Mouse (Mus musculus): ENCODE data around the gene Gm48551. TPM values are rescaled to one million over a fixed set of nuclear protein-coding genes. Genes with fewer than 3 reads are reported as not detected.
A peak's percentile ranks its signal among the peaks of the same experiment; 100 is the strongest.

The Gm48551 gene
- polyA plus RNA-seq, 1 experiment from 2014 or later: 2.9 TPM

- WGBS: 48% methylated on average over 2 of the region's 2 CpGs
- peaks cover 51% of the 10 kb centered on the region for H3K4me1 ChIP-seq (ENCODE audit: control insufficient read depth, insufficient read depth, low read length)
- H3K9ac ChIP-seq (ENCODE audit: low read depth, low read length): no peak overlapping the region
- ATAC-seq: no peak
- H3K27ac ChIP-seq (ENCODE audit: low read length): no peak overlapping the region
- H3K36me3 ChIP-seq (ENCODE audit: control insufficient read depth, insufficient read depth, low read length): no peaks in the 10 kb centered on the region
- H3K9me3 ChIP-seq (ENCODE audit: control insufficient read depth, low read length): no peaks in the 10 kb centered on the region
- no peak overlapping the region for H3K4me2 ChIP-seq (ENCODE audit: low read depth, low read length)
- peaks cover 10% of the 10 kb centered on the region; the same call in 1 of the 2 replicates for H3K27me3 ChIP-seq (replicated peaks; ENCODE audit: control insufficient read depth, insufficient read depth, low read length)
- H3K4me3 ChIP-seq (ENCODE audit: low read length): no peak overlapping the region
Measured at GRCm38 (mm10) chr10:81429092-81429491, 44.8 kb downstream of the Gm48551 start.

- WGBS: under 1% methylated on average over 20 of the region's 20 CpGs
Measured at GRCm38 (mm10) chr10:81429605-81430061, 45.4 kb downstream of the Gm48551 start.

GRCm38 (mm10) chr10:81430141-81430830 is 46.0 kb downstream of the Gm48551 start:
- Histone ChIP-seq H3K9me3 (ENCODE audit: control insufficient read depth, low read length) (no peaks in the 10 kb centered on the region), H3K4me3 (ENCODE audit: low read length) (peak overlapping the region; percentile 77), H3K4me2 (ENCODE audit: low read depth, low read length) (peak overlapping the region; percentile 93), H3K27ac (ENCODE audit: low read length) (peak overlapping the region; percentile 94), H3K4me1 (ENCODE audit: control insufficient read depth, insufficient read depth, low read length) (peaks cover 44% of the 10 kb centered on the region), H3K36me3 (ENCODE audit: control insufficient read depth, insufficient read depth, low read length) (no peaks in the 10 kb centered on the region), H3K9ac (ENCODE audit: low read depth, low read length) (peak overlapping the region; percentile 79), H3K27me3 (replicated peaks; ENCODE audit: control insufficient read depth, insufficient read depth, low read length) (peaks cover 10% of the 10 kb centered on the region; the same call in 1 of the 2 replicates)
- under 1% methylated on average over 54 of the region's 89 CpGs for WGBS
- peak; percentile 21 for ATAC-seq

More at GRCm38 (mm10) chr10:81429605-81430061, 45.4 kb downstream of the Gm48551 start:
- peaks cover 48% of the 10 kb centered on the region for H3K4me1 ChIP-seq (ENCODE audit: control insufficient read depth, insufficient read depth, low read length)
- H3K4me3 ChIP-seq (ENCODE audit: low read length): peak overlapping the region; percentile 77
- H3K27ac ChIP-seq (ENCODE audit: low read length): peak overlapping the region; percentile 94
- H3K9me3 ChIP-seq (ENCODE audit: control insufficient read depth, low read length): no peaks in the 10 kb centered on the region
- no peaks in the 10 kb centered on the region for H3K36me3 ChIP-seq (ENCODE audit: control insufficient read depth, insufficient read depth, low read length)
- peak overlapping the region; percentile 93 for H3K4me2 ChIP-seq (ENCODE audit: low read depth, low read length)
- ATAC-seq: peak; percentile 49
- H3K9ac ChIP-seq (ENCODE audit: low read depth, low read length): peak overlapping the region; percentile 79
- H3K27me3 ChIP-seq (replicated peaks; ENCODE audit: control insufficient read depth, insufficient read depth, low read length): peaks cover 10% of the 10 kb centered on the region; the same call in 1 of the 2 replicates

GRCm38 (mm10) chr10:81430831-81431525 is 46.7 kb downstream of the Gm48551 start:
- H3K9ac ChIP-seq (ENCODE audit: low read depth, low read length): peak overlapping the region; percentile 79
- H3K4me1 ChIP-seq (ENCODE audit: control insufficient read depth, insufficient read depth, low read length): peaks cover 37% of the 10 kb centered on the region
- H3K4me2 ChIP-seq (ENCODE audit: low read depth, low read length): peak overlapping the region; percentile 93
- H3K4me3 ChIP-seq (ENCODE audit: low read length): peak overlapping the region; percentile 77
- no peaks in the 10 kb centered on the region for H3K9me3 ChIP-seq (ENCODE audit: control insufficient read depth, low read length)
- H3K27ac ChIP-seq (ENCODE audit: low read length): peak overlapping the region; percentile 94
- no peaks in the 10 kb centered on the region for H3K36me3 ChIP-seq (ENCODE audit: control insufficient read depth, insufficient read depth, low read length)
- H3K27me3 ChIP-seq (replicated peaks; ENCODE audit: control insufficient read depth, insufficient read depth, low read length): peaks cover 8% of the 10 kb centered on the region; the same call in 1 of the 2 replicates
- ATAC-seq: no peak
- WGBS: 3% methylated on average over 57 of the region's 70 CpGs

- no peak for ATAC-seq
- H3K27ac ChIP-seq (ENCODE audit: low read length): no peak overlapping the region
- H3K27me3 ChIP-seq (replicated peaks; ENCODE audit: control insufficient read depth, insufficient read depth, low read length): peaks cover 8% of the 10 kb centered on the region; the same call in 1 of the 2 replicates
- 0 out of 2 replicates have a peak overlapping the region, but pooled peaks have one; percentile 79 for H3K9ac ChIP-seq (ENCODE audit: low read depth, low read length)
- WGBS: 17% methylated on average over 15 of the region's 15 CpGs
- H3K36me3 ChIP-seq (ENCODE audit: control insufficient read depth, insufficient read depth, low read length): no peaks in the 10 kb centered on the region
- peak overlapping the region; percentile 77; the same call in 1 of the 2 replicates for H3K4me3 ChIP-seq (ENCODE audit: low read length)
- H3K4me1 ChIP-seq (ENCODE audit: control insufficient read depth, insufficient read depth, low read length): peaks cover 36% of the 10 kb centered on the region
- H3K4me2 ChIP-seq (ENCODE audit: low read depth, low read length): peak overlapping the region; percentile 93
- H3K9me3 ChIP-seq (ENCODE audit: control insufficient read depth, low read length): no peaks in the 10 kb centered on the region
Measured at GRCm38 (mm10) chr10:81431526-81432168, 47.4 kb downstream of the Gm48551 start.

- H3K4me2 ChIP-seq (ENCODE audit: low read depth, low read length): peak overlapping the region; percentile 45
- H3K9me3 ChIP-seq (ENCODE audit: control insufficient read depth, low read length): no peaks in the 10 kb centered on the region
- H3K27ac ChIP-seq (ENCODE audit: low read length): no peak overlapping the region
- peaks cover 29% of the 10 kb centered on the region for H3K4me1 ChIP-seq (ENCODE audit: control insufficient read depth, insufficient read depth, low read length)
- peaks cover 7% of the 10 kb centered on the region; the same call in 1 of the 2 replicates for H3K27me3 ChIP-seq (replicated peaks; ENCODE audit: control insufficient read depth, insufficient read depth, low read length)
- H3K9ac ChIP-seq (ENCODE audit: low read depth, low read length): 0 out of 2 replicates have a peak overlapping the region, but pooled peaks have one; percentile 21
- no peak overlapping the region for H3K4me3 ChIP-seq (ENCODE audit: low read length)
- no peaks in the 10 kb centered on the region for H3K36me3 ChIP-seq (ENCODE audit: control insufficient read depth, insufficient read depth, low read length)
- ATAC-seq: 0 out of 2 replicates have a peak, but pooled peaks have one; percentile 0
- WGBS: 64% methylated on average over 21 of the region's 21 CpGs
Measured at GRCm38 (mm10) chr10:81432169-81432867, 48.1 kb downstream of the Gm48551 start.

GRCm38 (mm10) chr10:81432868-81433262 is 48.6 kb downstream of the Gm48551 start:
- Histone ChIP-seq H3K27ac (ENCODE audit: low read length) (no peak overlapping the region), H3K9me3 (ENCODE audit: control insufficient read depth, low read length) (no peaks in the 10 kb centered on the region), H3K36me3 (ENCODE audit: control insufficient read depth, insufficient read depth, low read length) (no peaks in the 10 kb centered on the region), H3K4me3 (ENCODE audit: low read length) (peak overlapping the region; percentile 27), H3K4me2 (ENCODE audit: low read depth, low read length) (peak overlapping the region; percentile 45), H3K27me3 (replicated peaks; ENCODE audit: control insufficient read depth, insufficient read depth, low read length) (peaks cover 6% of the 10 kb centered on the region; the same call in 1 of the 2 replicates), H3K4me1 (ENCODE audit: control insufficient read depth, insufficient read depth, low read length) (peaks cover 29% of the 10 kb centered on the region), H3K9ac (ENCODE audit: low read depth, low read length) (peak overlapping the region; percentile 48; the same call in 1 of the 2 replicates)
- peak; percentile 80 for ATAC-seq
- WGBS: 5% methylated on average over 17 of the region's 17 CpGs

GRCm38 (mm10) chr10:81433541-81434289 is 49.4 kb downstream of the Gm48551 start:
- ATAC-seq: no peak
- Histone ChIP-seq H3K36me3 (ENCODE audit: control insufficient read depth, insufficient read depth, low read length) (no peaks in the 10 kb centered on the region), H3K9ac (ENCODE audit: low read depth, low read length) (no peak overlapping the region), H3K27me3 (replicated peaks; ENCODE audit: control insufficient read depth, insufficient read depth, low read length) (peaks cover 6% of the 10 kb centered on the region; the same call in 1 of the 2 replicates), H3K4me3 (ENCODE audit: low read length) (no peak overlapping the region), H3K4me1 (ENCODE audit: control insufficient read depth, insufficient read depth, low read length) (peaks cover 29% of the 10 kb centered on the region), H3K9me3 (ENCODE audit: control insufficient read depth, low read length) (no peaks in the 10 kb centered on the region), H3K27ac (ENCODE audit: low read length) (no peak overlapping the region), H3K4me2 (ENCODE audit: low read depth, low read length) (no peak overlapping the region)
- WGBS: 78% methylated on average over 26 of the region's 26 CpGs
